Mouse (Mus musculus) heart, embryonic 15.5 days (tissue): ENCODE results near the gene Pus10. TPM values are rescaled to one million over a fixed set of nuclear protein-coding genes. Genes with fewer than 3 reads are reported as not detected.

Source experiments
- ATAC-seq: fragments of 200-750 bp; cut with Nextera tagmentation; replicated peaks from 2 replicates; pipeline ENCODE4 v1.8.0; 2017; ENCODE audit warnings: low read depth, moderate TSS enrichment; ENCODE audit not compliant: insufficient number of reproducible peaks, insufficient read depth, low FRiP score
- H3K27ac ChIP-seq: fragments of 300-500 bp; sonication (generic); 2 replicates; pipeline ENCODE4 v1.5.1; 2015; ENCODE audit warnings: mild to moderate bottlenecking, inconsistent platforms
- H3K27me3 ChIP-seq: fragments of 300-500 bp; sonication (generic); 2 replicates; pipeline ENCODE4 v1.6.1; 2015; ENCODE audit warnings: inconsistent platforms
- H3K36me3 ChIP-seq: fragments of 300-500 bp; sonication (generic); 2 replicates; pipeline ENCODE4 v1.6.1; 2015; ENCODE audit warnings: mild to moderate bottlenecking, inconsistent platforms
- H3K4me1 ChIP-seq: fragments of 300-500 bp; sonication (generic); replicated peaks from 2 replicates; pipeline ENCODE4 v1.6.1; 2015; ENCODE audit warnings: inconsistent platforms
- H3K4me2 ChIP-seq: fragments of 300-500 bp; sonication (generic); 2 replicates; pipeline ENCODE4 v1.6.1; 2015; ENCODE audit warnings: inconsistent platforms, mild to moderate bottlenecking, moderate library complexity
- H3K4me3 ChIP-seq: fragments of 300-500 bp; sonication (generic); 2 replicates; pipeline ENCODE4 v1.5.1; 2015; ENCODE audit warnings: mild to moderate bottlenecking, inconsistent platforms
- H3K9ac ChIP-seq: fragments of 300-500 bp; sonication (generic); 2 replicates; pipeline ENCODE4 v1.6.1; 2015; ENCODE audit warnings: mild to moderate bottlenecking, inconsistent platforms
- H3K9me3 ChIP-seq: fragments of 300-500 bp; sonication (generic); replicated peaks from 2 replicates; pipeline ENCODE4 v1.6.1; 2016; ENCODE audit warnings: inconsistent platforms
- WGBS: fragments of 180-500 bp; shearing (Covaris S2); methylation state at CpG from one replicate; pipeline ENCODE4 v1.1.7; 2015; ENCODE audit warnings: mixed read lengths; 5-methylcytosine and 5-hydroxymethylcytosine counted together
- polyA plus RNA-seq: library from polyadenylated mRNA; unstranded; fragments of >200 nt; fragmentation: Nextera tagmentation; extraction: Ambion mirVana; gene quantifications from 2 replicates; pipeline ENCODE4 v1.2.1, GENCODE M21; 2015

Gene Pus10
- polyA plus RNA-seq, 1 experiment from 2014 or later, result 10.3 TPM

DNA sequence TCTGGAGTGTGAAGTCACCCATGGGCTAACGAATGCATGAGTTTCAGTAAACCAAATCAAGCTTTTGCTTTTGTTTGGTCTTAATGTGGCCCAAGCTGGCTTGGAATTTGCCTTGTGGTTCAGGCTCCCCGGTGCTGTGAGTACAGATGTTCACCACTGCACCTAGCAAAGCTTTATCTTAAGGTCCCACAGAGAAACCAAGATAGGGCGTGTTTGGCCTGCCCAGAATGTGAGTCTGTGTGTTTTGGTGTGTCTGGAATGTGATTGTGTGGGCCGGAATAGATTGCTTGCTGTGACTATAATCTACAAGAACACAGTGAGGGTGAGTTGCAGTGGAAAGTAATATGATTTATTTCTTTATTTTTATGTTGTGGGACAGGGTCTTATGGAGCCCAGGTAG lies 64.6 kb downstream of the Pus10 start:
- WGBS, result 74% methylated on average over 4 of the region's 4 CpGs
- Histone ChIP-seq H3K4me2 (no peak overlapping the region), H3K4me3 (no peak overlapping the region), H3K36me3 (peaks cover 35% of the 10 kb centered on the region), H3K9ac (no peak overlapping the region), H3K27me3 (no peaks in the 10 kb centered on the region), H3K4me1 (no peaks in the 10 kb centered on the region), H3K9me3 (no peaks in the 10 kb centered on the region), H3K27ac (no peak overlapping the region)
- ATAC-seq, result no peak

GRCm38 (mm10) chr11:23732840-23733239 lies 67.4 kb downstream of the Pus10 start:
- 59% methylated on average over 1 of the region's 1 CpGs for WGBS
- Histone ChIP-seq H3K4me1 (no peaks in the 10 kb centered on the region), H3K36me3 (peaks cover 17% of the 10 kb centered on the region), H3K4me2 (no peak overlapping the region), H3K9me3 (no peaks in the 10 kb centered on the region), H3K4me3 (no peak overlapping the region), H3K9ac (no peak overlapping the region), H3K27me3 (no peaks in the 10 kb centered on the region), H3K27ac (no peak overlapping the region)
- no peak for ATAC-seq

- peaks cover 17% of the 10 kb centered on the region for H3K36me3 ChIP-seq
- H3K4me2 ChIP-seq, result no peak overlapping the region
- WGBS, result 91% methylated on average over 6 of the region's 6 CpGs
- no peaks in the 10 kb centered on the region for H3K4me1 ChIP-seq
- no peak overlapping the region for H3K27ac ChIP-seq
- no peak overlapping the region for H3K4me3 ChIP-seq
- H3K9me3 ChIP-seq, result no peaks in the 10 kb centered on the region
- no peak overlapping the region for H3K9ac ChIP-seq
- no peaks in the 10 kb centered on the region for H3K27me3 ChIP-seq
- ATAC-seq, result no peak
Measured at GRCm38 (mm10) chr11:23734749-23735286, 69.3 kb downstream of the Pus10 start.

GRCm38 (mm10) chr11:23735820-23736470 lies 70.5 kb downstream of the Pus10 start:
- H3K4me1 ChIP-seq, result no peaks in the 10 kb centered on the region
- no peak for ATAC-seq
- no peak overlapping the region for H3K4me2 ChIP-seq
- peaks cover 14% of the 10 kb centered on the region for H3K36me3 ChIP-seq
- no peak overlapping the region for H3K4me3 ChIP-seq
- no peaks in the 10 kb centered on the region for H3K27me3 ChIP-seq
- H3K27ac ChIP-seq, result no peak overlapping the region
- no peaks in the 10 kb centered on the region for H3K9me3 ChIP-seq
- H3K9ac ChIP-seq, result no peak overlapping the region

- no peak overlapping the region for H3K27ac ChIP-seq
- no peak for ATAC-seq
- no peak overlapping the region for H3K4me2 ChIP-seq
- H3K9me3 ChIP-seq, result no peaks in the 10 kb centered on the region
- no peaks in the 10 kb centered on the region for H3K27me3 ChIP-seq
- peaks cover 11% of the 10 kb centered on the region; the same call in 1 of the 2 replicates for H3K36me3 ChIP-seq
- no peaks in the 10 kb centered on the region for H3K4me1 ChIP-seq
- no peak overlapping the region for H3K9ac ChIP-seq
- H3K4me3 ChIP-seq, result no peak overlapping the region
- WGBS, result 71% methylated on average over 4 of the region's 4 CpGs
Measured at GRCm38 (mm10) chr11:23740895-23741294, 75.4 kb downstream of the Pus10 start.

- H3K27me3 ChIP-seq, result no peaks in the 10 kb centered on the region
- H3K4me1 ChIP-seq, result no peaks in the 10 kb centered on the region
- H3K4me2 ChIP-seq, result no peak overlapping the region
- no peaks in the 10 kb centered on the region for H3K9me3 ChIP-seq
- H3K27ac ChIP-seq, result no peak overlapping the region
- no peak overlapping the region for H3K9ac ChIP-seq
- peaks cover 11% of the 10 kb centered on the region; the same call in 1 of the 2 replicates for H3K36me3 ChIP-seq
- ATAC-seq, result no peak
- WGBS, result 90% methylated on average over 7 of the region's 7 CpGs
- H3K4me3 ChIP-seq, result no peak overlapping the region
Measured at GRCm38 (mm10) chr11:23741386-23741785, 75.9 kb downstream of the Pus10 start.

DNA sequence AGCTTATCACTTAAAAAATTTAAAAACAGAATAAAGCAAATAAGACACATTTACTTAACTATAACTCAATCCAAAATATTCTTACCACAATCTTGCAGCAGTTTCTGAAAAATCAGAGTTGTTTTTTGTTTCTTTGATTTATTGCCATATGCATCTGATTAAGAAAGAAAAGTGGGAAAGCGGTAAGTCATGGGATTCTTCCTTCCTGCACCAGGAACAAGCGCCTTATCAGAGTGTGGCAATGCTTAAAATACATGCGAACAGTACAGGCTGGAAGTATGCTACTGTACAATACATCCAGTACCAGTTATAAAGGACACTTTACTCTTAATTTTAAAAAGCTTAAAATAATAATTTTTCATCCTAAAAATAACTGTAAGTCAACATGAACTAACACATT lies 78.9 kb downstream of the Pus10 start:
- Histone ChIP-seq H3K9me3 (no peaks in the 10 kb centered on the region), H3K27ac (no peak overlapping the region), H3K36me3 (peaks cover 11% of the 10 kb centered on the region; the same call in 1 of the 2 replicates), H3K27me3 (no peaks in the 10 kb centered on the region), H3K4me1 (no peaks in the 10 kb centered on the region), H3K4me3 (no peak overlapping the region), H3K9ac (no peak overlapping the region), H3K4me2 (no peak overlapping the region)
- no peak for ATAC-seq
- 68% methylated on average over 3 of the region's 3 CpGs for WGBS

GRCm38 (mm10) chr11:23746102-23746501 lies 80.6 kb downstream of the Pus10 start:
- Histone ChIP-seq H3K4me1 (no peaks in the 10 kb centered on the region), H3K4me3 (no peak overlapping the region), H3K9ac (no peak overlapping the region), H3K36me3 (peaks cover 7% of the 10 kb centered on the region; the same call in 1 of the 2 replicates), H3K27ac (no peak overlapping the region), H3K4me2 (no peak overlapping the region), H3K9me3 (no peaks in the 10 kb centered on the region), H3K27me3 (no peaks in the 10 kb centered on the region)
- WGBS, result 85% methylated on average over 4 of the region's 4 CpGs
- no peak for ATAC-seq

DNA sequence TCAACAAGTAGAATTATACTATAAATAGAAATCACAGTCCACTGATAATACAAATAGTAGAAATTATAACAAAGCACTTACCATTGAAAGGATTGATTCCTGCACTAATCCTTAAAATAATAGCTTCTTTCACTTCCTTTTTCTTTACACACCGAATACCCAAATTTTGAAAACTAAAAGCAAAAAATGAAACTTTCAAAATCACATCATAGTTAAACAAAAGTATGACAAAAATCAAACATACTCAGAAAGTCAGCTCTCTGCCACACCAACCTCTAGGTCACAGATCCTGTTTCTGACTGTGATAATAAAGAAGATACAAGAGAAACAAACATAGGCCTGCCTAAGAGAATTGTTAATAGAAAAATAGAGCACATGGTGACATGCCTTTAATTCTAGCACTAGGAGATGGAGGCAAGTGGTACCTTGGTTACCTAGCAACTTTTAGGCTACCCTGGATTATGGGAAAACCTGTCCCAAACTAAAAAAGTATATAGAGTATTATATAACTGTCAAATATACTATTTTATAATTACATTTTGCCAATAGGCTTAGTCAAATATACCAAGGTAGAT lies 87.7 kb downstream of the Pus10 start:
- ATAC-seq, result no peak
- WGBS, result 91% methylated on average over 1 of the region's 1 CpGs

DNA sequence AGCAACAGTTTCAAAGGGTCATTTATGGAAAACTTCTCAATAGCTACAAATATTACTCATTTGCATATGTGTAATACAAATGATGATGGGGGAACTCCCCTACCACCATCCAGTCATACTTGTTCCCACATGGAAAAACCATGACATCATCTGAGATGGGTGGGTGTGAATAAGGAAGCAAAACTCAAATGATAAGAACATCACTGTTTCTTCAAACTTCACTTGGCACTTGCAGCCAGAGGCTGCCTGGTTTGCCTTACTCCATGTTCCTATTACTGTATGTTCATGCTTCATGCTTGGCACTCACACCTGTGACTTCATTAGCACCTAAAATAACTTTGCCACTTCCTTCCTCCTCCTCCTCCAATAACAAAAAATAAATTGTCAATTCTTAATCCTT lies 88.9 kb downstream of the Pus10 start:
- no peak for ATAC-seq
- Histone ChIP-seq H3K27ac (no peak overlapping the region), H3K36me3 (no peaks in the 10 kb centered on the region), H3K27me3 (no peaks in the 10 kb centered on the region), H3K4me1 (no peaks in the 10 kb centered on the region), H3K4me3 (no peak overlapping the region), H3K9me3 (no peaks in the 10 kb centered on the region), H3K9ac (no peak overlapping the region), H3K4me2 (no peak overlapping the region)

More for the DNA sequence above, 87.7 kb downstream of the Pus10 start:
- Histone ChIP-seq H3K9me3 (no peaks in the 10 kb centered on the region), H3K4me2 (no peak overlapping the region), H3K27me3 (no peaks in the 10 kb centered on the region), H3K4me3 (no peak overlapping the region), H3K36me3 (no peaks in the 10 kb centered on the region), H3K27ac (no peak overlapping the region), H3K4me1 (no peaks in the 10 kb centered on the region), H3K9ac (no peak overlapping the region)

GRCm38 (mm10) chr11:23758218-23758617 lies 92.7 kb downstream of the Pus10 start:
- 74% methylated on average over 2 of the region's 2 CpGs for WGBS
- H3K27ac ChIP-seq, result no peak overlapping the region
- H3K9me3 ChIP-seq, result no peaks in the 10 kb centered on the region
- no peak for ATAC-seq
- no peak overlapping the region for H3K4me3 ChIP-seq
- H3K4me2 ChIP-seq, result no peak overlapping the region
- H3K36me3 ChIP-seq, result no peaks in the 10 kb centered on the region; the same call in 1 of the 2 replicates
- H3K4me1 ChIP-seq, result no peaks in the 10 kb centered on the region
- H3K27me3 ChIP-seq, result no peaks in the 10 kb centered on the region
- H3K9ac ChIP-seq, result no peak overlapping the region

- H3K4me3 ChIP-seq, result no peak overlapping the region
- no peaks in the 10 kb centered on the region for H3K9me3 ChIP-seq
- no peak overlapping the region for H3K4me2 ChIP-seq
- no peaks in the 10 kb centered on the region for H3K27me3 ChIP-seq
- WGBS, result 88% methylated on average over 2 of the region's 2 CpGs
- ATAC-seq, result no peak
- no peak overlapping the region for H3K9ac ChIP-seq
- H3K4me1 ChIP-seq, result no peaks in the 10 kb centered on the region
- H3K27ac ChIP-seq, result no peak overlapping the region
- no peaks in the 10 kb centered on the region; the same call in 1 of the 2 replicates for H3K36me3 ChIP-seq
Measured at GRCm38 (mm10) chr11:23762635-23763034, 97.2 kb downstream of the Pus10 start.
